Mouse (Mus musculus) limb, embryonic 13.5 days (tissue): ENCODE data around the gene Mad1l1. TPM values are rescaled to one million over a fixed set of nuclear protein-coding genes. Genes with fewer than 3 reads are reported as not detected.

Experiments used
- ATAC-seq: fragments of 200-750 bp; cut with Nextera tagmentation; 2 replicates; pipeline ENCODE4 v1.8.0; 2017; ENCODE audit warnings: low read depth, moderate number of reproducible peaks, moderate TSS enrichment; ENCODE audit not compliant: low FRiP score
- H3K27ac ChIP-seq: fragments of 300-500 bp; sonication (generic); 2 replicates; pipeline ENCODE4 v1.5.1; 2015; ENCODE audit warnings: inconsistent platforms, mild to moderate bottlenecking, moderate library complexity
- H3K27me3 ChIP-seq: fragments of 300-500 bp; sonication (generic); 2 replicates; pipeline ENCODE4 v1.6.1; 2015; ENCODE audit warnings: mild to moderate bottlenecking, inconsistent platforms
- H3K36me3 ChIP-seq: fragments of 300-500 bp; sonication (generic); 2 replicates; pipeline ENCODE4 v1.6.1; 2015; ENCODE audit warnings: inconsistent platforms, mild to moderate bottlenecking, moderate library complexity
- H3K4me1 ChIP-seq: fragments of 300-500 bp; sonication (generic); 2 replicates; pipeline ENCODE4 v1.6.1; 2015; ENCODE audit warnings: inconsistent platforms
- H3K4me2 ChIP-seq: fragments of 300-500 bp; sonication (generic); replicated peaks from 2 replicates; pipeline ENCODE4 v1.6.1; 2015; ENCODE audit warnings: inconsistent platforms, mild to moderate bottlenecking, moderate library complexity
- H3K4me3 ChIP-seq: fragments of 300-500 bp; sonication (generic); 2 replicates; pipeline ENCODE4 v1.5.1; 2015; ENCODE audit warnings: moderate library complexity, mild to moderate bottlenecking, inconsistent platforms
- H3K9ac ChIP-seq: fragments of 300-500 bp; sonication (generic); 2 replicates; pipeline ENCODE4 v1.6.1; 2015; ENCODE audit warnings: mild to moderate bottlenecking, inconsistent platforms
- H3K9me3 ChIP-seq: fragments of 300-500 bp; sonication (generic); 2 replicates; pipeline ENCODE4 v1.6.1; 2016; ENCODE audit warnings: inconsistent platforms
- WGBS: fragments of 180-500 bp; shearing (Covaris S2); methylation state at CpG from one replicate; pipeline ENCODE4 v1.1.7; 2015; 5-methylcytosine and 5-hydroxymethylcytosine counted together
- polyA plus RNA-seq: library from polyadenylated mRNA; unstranded; fragments of >200 nt; fragmentation: Nextera tagmentation; extraction: Ambion mirVana; gene quantifications from 2 replicates; pipeline ENCODE4 v1.2.1, GENCODE M21; 2015

Gene Mad1l1
- polyA plus RNA-seq, 1 experiment from 2014 or later = 52.6 TPM

- peaks cover 13% of the 10 kb centered on the region for H3K36me3 ChIP-seq
- H3K9me3 ChIP-seq = no peaks in the 10 kb centered on the region
- H3K4me3 ChIP-seq = no peak overlapping the region
- H3K27ac ChIP-seq = no peak overlapping the region
- no peaks in the 10 kb centered on the region for H3K27me3 ChIP-seq
- H3K4me1 ChIP-seq = peaks cover 43% of the 10 kb centered on the region
- no peak for ATAC-seq
- no peak overlapping the region for H3K9ac ChIP-seq
- no peak overlapping the region for H3K4me2 ChIP-seq
Measured at GRCm38 (mm10) chr5:140066281-140066680, 255.1 kb downstream of the Mad1l1 start.

GRCm38 (mm10) chr5:140065281-140065945 lies 255.9 kb downstream of the Mad1l1 start:
- WGBS = 92% methylated on average over 11 of the region's 11 CpGs

GRCm38 (mm10) chr5:140064521-140064920 lies 256.8 kb downstream of the Mad1l1 start:
- ATAC-seq = no peak
- H3K36me3 ChIP-seq = peaks cover 11% of the 10 kb centered on the region
- no peaks in the 10 kb centered on the region for H3K27me3 ChIP-seq
- no peak overlapping the region for H3K4me2 ChIP-seq
- peaks cover 48% of the 10 kb centered on the region for H3K4me1 ChIP-seq
- no peak overlapping the region for H3K9ac ChIP-seq
- WGBS = 77% methylated on average over 4 of the region's 4 CpGs
- no peaks in the 10 kb centered on the region for H3K9me3 ChIP-seq
- H3K27ac ChIP-seq = no peak overlapping the region
- no peak overlapping the region for H3K4me3 ChIP-seq

More at GRCm38 (mm10) chr5:140065281-140065945, 255.9 kb downstream of the Mad1l1 start:
- no peak for ATAC-seq
- Histone ChIP-seq H3K9ac (no peak overlapping the region), H3K36me3 (peaks cover 11% of the 10 kb centered on the region), H3K4me2 (no peak overlapping the region), H3K9me3 (no peaks in the 10 kb centered on the region), H3K4me3 (no peak overlapping the region), H3K27me3 (no peaks in the 10 kb centered on the region), H3K27ac (no peak overlapping the region), H3K4me1 (peaks cover 48% of the 10 kb centered on the region)

GRCm38 (mm10) chr5:140062828-140063227 lies 258.5 kb downstream of the Mad1l1 start:
- H3K36me3 ChIP-seq = peaks cover 11% of the 10 kb centered on the region
- H3K4me3 ChIP-seq = no peak overlapping the region
- no peak overlapping the region for H3K4me2 ChIP-seq
- H3K27ac ChIP-seq = no peak overlapping the region
- no peaks in the 10 kb centered on the region for H3K9me3 ChIP-seq
- H3K27me3 ChIP-seq = no peaks in the 10 kb centered on the region
- H3K4me1 ChIP-seq = peaks cover 39% of the 10 kb centered on the region
- ATAC-seq = no peak
- 88% methylated on average over 3 of the region's 3 CpGs for WGBS
- no peak overlapping the region for H3K9ac ChIP-seq

GRCm38 (mm10) chr5:140062316-140062715 lies 259.0 kb downstream of the Mad1l1 start:
- Histone ChIP-seq H3K4me3 (no peak overlapping the region), H3K4me2 (no peak overlapping the region), H3K4me1 (peaks cover 34% of the 10 kb centered on the region), H3K27me3 (no peaks in the 10 kb centered on the region), H3K27ac (no peak overlapping the region), H3K9me3 (no peaks in the 10 kb centered on the region), H3K9ac (no peak overlapping the region), H3K36me3 (peaks cover 11% of the 10 kb centered on the region)
- no peak for ATAC-seq
- WGBS = 48% methylated on average over 3 of the region's 3 CpGs

GRCm38 (mm10) chr5:140061296-140061879 lies 260.0 kb downstream of the Mad1l1 start:
- no peaks in the 10 kb centered on the region for H3K27me3 ChIP-seq
- peaks cover 11% of the 10 kb centered on the region for H3K36me3 ChIP-seq
- H3K4me1 ChIP-seq = peaks cover 25% of the 10 kb centered on the region
- H3K4me3 ChIP-seq = no peak overlapping the region
- H3K9ac ChIP-seq = no peak overlapping the region
- peak; percentile 68; the same call in 1 of the 2 replicates for ATAC-seq
- H3K9me3 ChIP-seq = no peaks in the 10 kb centered on the region
- H3K27ac ChIP-seq = no peak overlapping the region
- 18% methylated on average over 6 of the region's 6 CpGs for WGBS
- no peak overlapping the region for H3K4me2 ChIP-seq

GRCm38 (mm10) chr5:140056291-140056690 lies 265.1 kb downstream of the Mad1l1 start:
- H3K4me1 ChIP-seq = peaks cover 4% of the 10 kb centered on the region
- no peak overlapping the region for H3K4me3 ChIP-seq
- H3K9ac ChIP-seq = no peak overlapping the region
- H3K4me2 ChIP-seq = no peak overlapping the region
- no peaks in the 10 kb centered on the region for H3K27me3 ChIP-seq
- WGBS = 78% methylated on average over 3 of the region's 3 CpGs
- no peaks in the 10 kb centered on the region; the same call in 1 of the 2 replicates for H3K36me3 ChIP-seq
- no peak overlapping the region for H3K27ac ChIP-seq
- no peaks in the 10 kb centered on the region for H3K9me3 ChIP-seq
- ATAC-seq = no peak

- Histone ChIP-seq H3K9me3 (no peaks in the 10 kb centered on the region), H3K4me3 (no peak overlapping the region), H3K4me1 (no peaks in the 10 kb centered on the region; the same call in 1 of the 2 replicates), H3K4me2 (no peak overlapping the region), H3K27me3 (no peaks in the 10 kb centered on the region), H3K27ac (no peak overlapping the region), H3K36me3 (no peaks in the 10 kb centered on the region; the same call in 1 of the 2 replicates), H3K9ac (no peak overlapping the region)
- no peak for ATAC-seq
- WGBS = 83% methylated on average over 3 of the region's 3 CpGs
Measured at GRCm38 (mm10) chr5:140055431-140055830, 265.9 kb downstream of the Mad1l1 start.

- Histone ChIP-seq H3K27ac (no peak overlapping the region), H3K4me3 (no peak overlapping the region), H3K4me2 (no peak overlapping the region), H3K9ac (no peak overlapping the region), H3K36me3 (no peaks in the 10 kb centered on the region; the same call in 1 of the 2 replicates), H3K9me3 (no peaks in the 10 kb centered on the region), H3K4me1 (no peaks in the 10 kb centered on the region), H3K27me3 (no peaks in the 10 kb centered on the region)
- ATAC-seq = no peak
- 64% methylated on average over 3 of the region's 3 CpGs for WGBS
Measured at GRCm38 (mm10) chr5:140053626-140054025, 267.7 kb downstream of the Mad1l1 start.

GRCm38 (mm10) chr5:140052405-140052804 lies 268.9 kb downstream of the Mad1l1 start:
- Histone ChIP-seq H3K27ac (no peak overlapping the region), H3K4me2 (no peak overlapping the region), H3K9me3 (no peaks in the 10 kb centered on the region), H3K27me3 (no peaks in the 10 kb centered on the region), H3K9ac (no peak overlapping the region), H3K4me1 (no peaks in the 10 kb centered on the region), H3K4me3 (no peak overlapping the region), H3K36me3 (no peaks in the 10 kb centered on the region; the same call in 1 of the 2 replicates)
- 83% methylated on average over 3 of the region's 3 CpGs for WGBS
- no peak for ATAC-seq

GRCm38 (mm10) chr5:140045453-140045852 lies 275.9 kb downstream of the Mad1l1 start:
- no peak overlapping the region for H3K27ac ChIP-seq
- peaks cover 31% of the 10 kb centered on the region for H3K4me1 ChIP-seq
- ATAC-seq = no peak
- no peak overlapping the region for H3K9ac ChIP-seq
- H3K27me3 ChIP-seq = no peaks in the 10 kb centered on the region
- no peak overlapping the region for H3K4me3 ChIP-seq
- no peaks in the 10 kb centered on the region for H3K9me3 ChIP-seq
- no peaks in the 10 kb centered on the region for H3K36me3 ChIP-seq
- no peak overlapping the region for H3K4me2 ChIP-seq
- 86% methylated on average over 2 of the region's 2 CpGs for WGBS

GRCm38 (mm10) chr5:140043002-140043401 lies 278.4 kb downstream of the Mad1l1 start:
- WGBS = 25% methylated on average over 1 of the region's 1 CpGs

More at GRCm38 (mm10) chr5:140043002-140043401, 278.4 kb downstream of the Mad1l1 start:
- Histone ChIP-seq H3K9me3 (no peaks in the 10 kb centered on the region), H3K9ac (no peak overlapping the region), H3K27me3 (no peaks in the 10 kb centered on the region), H3K36me3 (no peaks in the 10 kb centered on the region), H3K4me3 (no peak overlapping the region), H3K4me1 (peaks cover 31% of the 10 kb centered on the region), H3K27ac (no peak overlapping the region), H3K4me2 (no peak overlapping the region)
- no peak for ATAC-seq
